Mouse (Mus musculus) hindbrain, embryonic 15.5 days (tissue): ENCODE measurements around the gene Aoc1. TPM values are rescaled to one million over a fixed set of nuclear protein-coding genes. Genes with fewer than 3 reads are reported as not detected.
"Not testable (repeated sequence)": the region's sequence is repeated elsewhere in the genome, so short reads cannot be mapped to it uniquely, and the experiment has no call there.

Experiments
- ATAC-seq: fragments of 200-750 bp; cut with Nextera tagmentation; 2 replicates; pipeline ENCODE4 v1.8.0; 2017; ENCODE audit warnings: low read depth, moderate number of reproducible peaks, moderate TSS enrichment; ENCODE audit not compliant: low FRiP score
- H3K27ac ChIP-seq: fragments of 300-500 bp; sonication (generic); replicated peaks from 2 replicates; pipeline ENCODE4 v1.5.1; 2015; ENCODE audit warnings: mild to moderate bottlenecking, inconsistent platforms
- H3K27me3 ChIP-seq: fragments of 300-500 bp; sonication (generic); 2 replicates; pipeline ENCODE4 v1.6.1; 2015; ENCODE audit warnings: control low read depth, inconsistent platforms
- H3K36me3 ChIP-seq: fragments of 300-500 bp; sonication (generic); 2 replicates; pipeline ENCODE4 v1.6.1; 2015; ENCODE audit warnings: control low read depth, inconsistent platforms
- H3K4me1 ChIP-seq: fragments of 300-500 bp; sonication (generic); replicated peaks from 2 replicates; pipeline ENCODE4 v1.6.1; 2015; ENCODE audit warnings: control low read depth, inconsistent platforms
- H3K4me2 ChIP-seq: fragments of 300-500 bp; sonication (generic); 2 replicates; pipeline ENCODE4 v1.6.1; 2015; ENCODE audit warnings: moderate library complexity, mild to moderate bottlenecking, inconsistent platforms
- H3K4me3 ChIP-seq: fragments of 300-500 bp; sonication (generic); 2 replicates; pipeline ENCODE4 v1.5.1; 2015; ENCODE audit warnings: mild to moderate bottlenecking, inconsistent platforms
- H3K9ac ChIP-seq: fragments of 300-500 bp; sonication (generic); 2 replicates; pipeline ENCODE4 v1.6.1; 2015; ENCODE audit warnings: inconsistent platforms
- H3K9me3 ChIP-seq: fragments of 300-500 bp; sonication (generic); 2 replicates; pipeline ENCODE4 v1.6.1; 2016; ENCODE audit warnings: control low read depth, inconsistent platforms
- WGBS: fragments of 180-500 bp; shearing (Covaris S2); methylation state at CpG from one replicate; pipeline ENCODE4 v1.1.7; 2015; 5-methylcytosine and 5-hydroxymethylcytosine counted together
- polyA plus RNA-seq: library from polyadenylated mRNA; unstranded; fragments of >200 nt; fragmentation: Nextera tagmentation; extraction: Ambion mirVana; gene quantifications from 2 replicates; pipeline ENCODE4 v1.2.1, GENCODE M21; 2015

Aoc1 gene
- polyA plus RNA-seq, 1 experiment from 2014 or later = not detected

- Histone ChIP-seq H3K9me3 (no peaks in the 10 kb centered on the region), H3K4me2 (no peak overlapping the region), H3K4me3 (no peak overlapping the region), H3K9ac (no peak overlapping the region), H3K4me1 (peaks cover 6% of the 10 kb centered on the region), H3K27ac (no peak overlapping the region), H3K27me3 (no peaks in the 10 kb centered on the region), H3K36me3 (no peaks in the 10 kb centered on the region)
- no peak for ATAC-seq
- WGBS = 81% methylated on average over 4 of the region's 4 CpGs
Measured at GRCm38 (mm10) chr6:48862816-48863215, 9.9 kb upstream of the Aoc1 start.

- H3K36me3 ChIP-seq = no peaks in the 10 kb centered on the region
- no peak overlapping the region for H3K4me3 ChIP-seq
- 88% methylated on average over 7 of the region's 7 CpGs for WGBS
- no peaks in the 10 kb centered on the region for H3K9me3 ChIP-seq
- no peak overlapping the region for H3K4me2 ChIP-seq
- no peak for ATAC-seq
- H3K27me3 ChIP-seq = no peaks in the 10 kb centered on the region
- H3K4me1 ChIP-seq = peaks cover 6% of the 10 kb centered on the region
- H3K9ac ChIP-seq = no peak overlapping the region
- H3K27ac ChIP-seq = no peak overlapping the region
Measured at GRCm38 (mm10) chr6:48863488-48863887, 9.2 kb upstream of the Aoc1 start.

GRCm38 (mm10) chr6:48864181-48864580 is 8.5 kb upstream of the Aoc1 start:
- Histone ChIP-seq H3K4me3 (no peak overlapping the region), H3K27ac (no peak overlapping the region), H3K9ac (no peak overlapping the region), H3K4me1 (peaks cover 6% of the 10 kb centered on the region), H3K27me3 (no peaks in the 10 kb centered on the region), H3K4me2 (no peak overlapping the region), H3K9me3 (no peaks in the 10 kb centered on the region), H3K36me3 (no peaks in the 10 kb centered on the region)
- ATAC-seq = no peak
- 40% methylated on average over 3 of the region's 3 CpGs for WGBS

- Histone ChIP-seq H3K9me3 (no peaks in the 10 kb centered on the region), H3K36me3 (no peaks in the 10 kb centered on the region), H3K27ac (no peak overlapping the region), H3K9ac (no peak overlapping the region), H3K4me2 (no peak overlapping the region), H3K4me3 (no peak overlapping the region), H3K27me3 (no peaks in the 10 kb centered on the region), H3K4me1 (peaks cover 6% of the 10 kb centered on the region)
- ATAC-seq = no peak
- 72% methylated on average over 3 of the region's 3 CpGs for whole genome bisulfite sequencing
Measured at GRCm38 (mm10) chr6:48864723-48865122, 8.0 kb upstream of the Aoc1 start.

GRCm38 (mm10) chr6:48865152-48865745 is 7.4 kb upstream of the Aoc1 start:
- Histone ChIP-seq H3K27me3 (no peaks in the 10 kb centered on the region), H3K4me3 (no peak overlapping the region), H3K4me1 (peaks cover 6% of the 10 kb centered on the region), H3K27ac (no peak overlapping the region), H3K36me3 (no peaks in the 10 kb centered on the region), H3K9ac (no peak overlapping the region), H3K4me2 (no peak overlapping the region), H3K9me3 (no peaks in the 10 kb centered on the region)
- WGBS = 90% methylated on average over 1 of the region's 1 CpGs
- no peak for ATAC-seq

- not testable (repeated sequence) for ATAC-seq, H3K27ac ChIP-seq, H3K9ac ChIP-seq, H3K4me3 ChIP-seq, H3K36me3 ChIP-seq, H3K27me3 ChIP-seq, H3K4me2 ChIP-seq, H3K9me3 ChIP-seq, H3K4me1 ChIP-seq
- WGBS = 7% methylated on average over 1 of the region's 1 CpGs
Measured at GRCm38 (mm10) chr6:48866355-48866950, 6.2 kb upstream of the Aoc1 start.

GRCm38 (mm10) chr6:48867158-48867557 is 5.5 kb upstream of the Aoc1 start:
- Histone ChIP-seq H3K9me3 (no peaks in the 10 kb centered on the region), H3K4me3 (no peak overlapping the region), H3K36me3 (no peaks in the 10 kb centered on the region), H3K9ac (no peak overlapping the region), H3K4me1 (peaks cover 6% of the 10 kb centered on the region), H3K27me3 (no peaks in the 10 kb centered on the region), H3K4me2 (no peak overlapping the region), H3K27ac (no peak overlapping the region)
- no peak for ATAC-seq
- 24% methylated on average over 4 of the region's 4 CpGs for WGBS

- no peak for ATAC-seq
- H3K9ac ChIP-seq = no peak overlapping the region
- H3K4me3 ChIP-seq = no peak overlapping the region
- no peak overlapping the region for H3K27ac ChIP-seq
- no peaks in the 10 kb centered on the region for H3K36me3 ChIP-seq
- no peaks in the 10 kb centered on the region for H3K27me3 ChIP-seq
- no peak overlapping the region for H3K4me2 ChIP-seq
- H3K9me3 ChIP-seq = no peaks in the 10 kb centered on the region
- H3K4me1 ChIP-seq = peaks cover 6% of the 10 kb centered on the region
- WGBS = 78% methylated on average over 2 of the region's 2 CpGs
Measured at GRCm38 (mm10) chr6:48869774-48870173, 2.9 kb upstream of the Aoc1 start.

GRCm38 (mm10) chr6:48874576-48874975 is 1.9 kb downstream of the Aoc1 start:
- Histone ChIP-seq H3K4me1 (no peaks in the 10 kb centered on the region), H3K27me3 (no peaks in the 10 kb centered on the region), H3K9ac (no peak overlapping the region), H3K27ac (no peak overlapping the region), H3K36me3 (no peaks in the 10 kb centered on the region), H3K4me3 (no peak overlapping the region), H3K4me2 (no peak overlapping the region), H3K9me3 (no peaks in the 10 kb centered on the region)
- ATAC-seq = no peak
- WGBS = 76% methylated on average over 4 of the region's 4 CpGs

- WGBS = 88% methylated on average over 6 of the region's 6 CpGs
Measured at GRCm38 (mm10) chr6:48875515-48875914, 2.8 kb downstream of the Aoc1 start.

GRCm38 (mm10) chr6:48876510-48877135 is 3.9 kb downstream of the Aoc1 start:
- no peaks in the 10 kb centered on the region for H3K4me1 ChIP-seq
- ATAC-seq = no peak
- H3K9ac ChIP-seq = no peak overlapping the region
- no peak overlapping the region for H3K27ac ChIP-seq
- H3K27me3 ChIP-seq = no peaks in the 10 kb centered on the region
- H3K9me3 ChIP-seq = no peaks in the 10 kb centered on the region
- 31% methylated on average over 5 of the region's 5 CpGs for WGBS
- H3K36me3 ChIP-seq = no peaks in the 10 kb centered on the region
- H3K4me2 ChIP-seq = no peak overlapping the region
- H3K4me3 ChIP-seq = no peak overlapping the region

More at GRCm38 (mm10) chr6:48875515-48875914, 2.8 kb downstream of the Aoc1 start:
- no peaks in the 10 kb centered on the region for H3K4me1 ChIP-seq
- no peaks in the 10 kb centered on the region for H3K27me3 ChIP-seq
- no peak overlapping the region for H3K4me3 ChIP-seq
- ATAC-seq = no peak
- no peaks in the 10 kb centered on the region for H3K9me3 ChIP-seq
- H3K27ac ChIP-seq = no peak overlapping the region
- no peak overlapping the region for H3K4me2 ChIP-seq
- no peak overlapping the region for H3K9ac ChIP-seq
- H3K36me3 ChIP-seq = no peaks in the 10 kb centered on the region

- H3K4me1 ChIP-seq = no peaks in the 10 kb centered on the region
- 75% methylated on average over 4 of the region's 4 CpGs for WGBS
- no peaks in the 10 kb centered on the region for H3K36me3 ChIP-seq
- no peak overlapping the region for H3K4me3 ChIP-seq
- H3K27ac ChIP-seq = no peak overlapping the region
- ATAC-seq = no peak
- H3K9me3 ChIP-seq = no peaks in the 10 kb centered on the region
- no peak overlapping the region for H3K4me2 ChIP-seq
- no peaks in the 10 kb centered on the region for H3K27me3 ChIP-seq
- H3K9ac ChIP-seq = no peak overlapping the region
Measured at GRCm38 (mm10) chr6:48894203-48894602, 21.5 kb downstream of the Aoc1 start.
